Mouse (Mus musculus) heart, embryonic 11.5 days (tissue): ENCODE results near the gene Ptprr. TPM values are rescaled to one million over a fixed set of nuclear protein-coding genes. Genes with fewer than 3 reads are reported as not detected.
A peak's percentile ranks its signal among the peaks of the same experiment; 100 is the strongest.

Source experiments
- ATAC-seq: fragments of 200-750 bp; cut with Nextera tagmentation; replicated peaks from 2 replicates; pipeline ENCODE4 v1.8.0; 2017; ENCODE audit warnings: moderate library complexity; ENCODE audit not compliant: insufficient number of reproducible peaks, low FRiP score, low TSS enrichment
- H3K27ac ChIP-seq: fragments of 300-500 bp; sonication (generic); 2 replicates; pipeline ENCODE4 v1.5.1; 2014; ENCODE audit warnings: mild to moderate bottlenecking, low read depth, low read length
- H3K27me3 ChIP-seq: fragments of 300-500 bp; sonication (generic); 2 replicates; pipeline ENCODE4 v1.6.1; 2014; ENCODE audit warnings: mild to moderate bottlenecking, low read length, mixed read lengths; ENCODE audit not compliant: control insufficient read depth, insufficient read depth
- H3K36me3 ChIP-seq: fragments of 300-500 bp; sonication (generic); 2 replicates; pipeline ENCODE4 v1.6.1; 2014; ENCODE audit warnings: mild to moderate bottlenecking, low read length, moderate library complexity, mixed read lengths; ENCODE audit not compliant: control insufficient read depth, insufficient read depth
- H3K4me1 ChIP-seq: fragments of 300-500 bp; sonication (generic); 2 replicates; pipeline ENCODE4 v1.6.1; 2014; ENCODE audit warnings: low read length; ENCODE audit not compliant: control insufficient read depth, insufficient read depth
- H3K4me2 ChIP-seq: fragments of 300-500 bp; sonication (generic); 2 replicates; pipeline ENCODE4 v1.6.1; 2014; ENCODE audit warnings: mild to moderate bottlenecking, moderate library complexity
- H3K4me3 ChIP-seq: fragments of 300-500 bp; sonication (generic); 2 replicates; pipeline ENCODE4 v1.5.1; 2014; ENCODE audit warnings: low read depth, low read length
- H3K9ac ChIP-seq: fragments of 300-500 bp; sonication (generic); 2 replicates; pipeline ENCODE4 v1.6.1; 2014; ENCODE audit warnings: mild to moderate bottlenecking, low read depth, low read length, moderate library complexity
- H3K9me3 ChIP-seq: fragments of 300-500 bp; sonication (generic); replicated peaks from 2 replicates; pipeline ENCODE4 v1.6.1; 2016; ENCODE audit warnings: low read length; ENCODE audit not compliant: control insufficient read depth
- WGBS: fragments of 180-500 bp; shearing (Covaris S2); extraction: QIAGEN DNeasy Blood & Tissue Kit; methylation state at CpG from one replicate; pipeline ENCODE4 v1.1.7; 2014; ENCODE audit not compliant: insufficient replicate concordance; 5-methylcytosine and 5-hydroxymethylcytosine counted together
- polyA plus RNA-seq: library from polyadenylated mRNA; unstranded; fragments of >200 nt; fragmentation: Nextera tagmentation; extraction: Ambion mirVana; gene quantifications from 2 replicates; pipeline ENCODE4 v1.2.1, GENCODE M21; 2014

The Ptprr gene
- polyA plus RNA-seq, 1 experiment from 2014 or later, result 0.63 TPM

DNA sequence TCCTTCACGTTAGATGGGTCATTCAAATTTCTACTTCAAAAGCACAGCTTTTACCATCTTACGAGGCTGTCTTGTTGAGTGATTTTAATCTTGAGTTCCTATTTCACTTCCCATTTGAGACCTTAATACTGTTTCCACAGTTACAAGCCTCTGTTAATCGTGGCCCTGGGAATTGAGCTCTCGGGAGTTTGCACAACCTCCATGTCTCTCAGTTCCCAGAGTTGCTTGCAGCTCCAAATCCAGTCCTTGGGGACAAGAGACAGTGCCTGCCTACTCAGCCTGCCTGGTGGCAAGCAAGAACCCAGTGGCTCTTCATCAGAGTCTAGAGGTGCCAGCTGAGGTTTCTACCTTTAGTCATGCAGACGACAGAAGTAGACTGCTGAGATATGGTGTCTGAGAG is 136.7 kb downstream of the Ptprr start:
- Histone ChIP-seq H3K9ac (no peak overlapping the region), H3K4me3 (no peak overlapping the region), H3K36me3 (no peaks in the 10 kb centered on the region), H3K4me1 (no peaks in the 10 kb centered on the region), H3K4me2 (no peak overlapping the region), H3K27me3 (no peaks in the 10 kb centered on the region), H3K27ac (no peak overlapping the region), H3K9me3 (peaks cover 3% of the 10 kb centered on the region; the same call in 1 of the 2 replicates)
- WGBS, result 83% methylated on average over 5 of the region's 5 CpGs
- ATAC-seq, result no peak

GRCm38 (mm10) chr10:116156699-116157098 is 138.7 kb downstream of the Ptprr start:
- H3K9ac ChIP-seq, result no peak overlapping the region
- no peak overlapping the region for H3K4me2 ChIP-seq
- H3K4me1 ChIP-seq, result no peaks in the 10 kb centered on the region
- no peak for ATAC-seq
- H3K4me3 ChIP-seq, result no peak overlapping the region
- peaks cover 3% of the 10 kb centered on the region; the same call in 1 of the 2 replicates for H3K9me3 ChIP-seq
- H3K36me3 ChIP-seq, result no peaks in the 10 kb centered on the region
- WGBS, result 54% methylated on average over 1 of the region's 1 CpGs
- no peaks in the 10 kb centered on the region for H3K27me3 ChIP-seq
- H3K27ac ChIP-seq, result no peak overlapping the region

DNA sequence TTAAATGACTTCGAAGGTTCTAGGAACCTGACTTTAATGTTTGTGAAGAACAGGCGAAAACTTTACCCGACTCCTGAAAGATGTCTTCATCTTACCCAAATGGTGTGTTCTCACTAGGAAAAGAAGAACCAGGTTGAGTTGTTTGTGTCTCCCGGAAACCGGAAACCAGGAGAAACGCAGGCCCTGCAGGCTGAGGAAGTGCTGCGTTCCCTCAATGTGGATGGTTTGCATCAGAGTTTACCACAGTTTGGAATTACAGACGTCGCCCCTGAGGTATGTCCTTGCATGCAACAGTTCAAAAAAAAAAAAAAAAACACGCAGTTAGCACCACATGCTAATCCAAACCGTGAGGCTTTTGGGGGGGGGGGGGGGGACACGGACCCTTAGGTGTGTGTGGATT is 144.3 kb downstream of the Ptprr start:
- no peaks in the 10 kb centered on the region for H3K4me1 ChIP-seq
- no peak overlapping the region for H3K4me2 ChIP-seq
- no peak overlapping the region for H3K4me3 ChIP-seq
- no peaks in the 10 kb centered on the region for H3K9me3 ChIP-seq
- H3K27me3 ChIP-seq, result no peaks in the 10 kb centered on the region
- ATAC-seq, result no peak
- H3K9ac ChIP-seq, result no peak overlapping the region
- WGBS, result 66% methylated on average over 12 of the region's 12 CpGs
- no peak overlapping the region for H3K27ac ChIP-seq
- H3K36me3 ChIP-seq, result no peaks in the 10 kb centered on the region

DNA sequence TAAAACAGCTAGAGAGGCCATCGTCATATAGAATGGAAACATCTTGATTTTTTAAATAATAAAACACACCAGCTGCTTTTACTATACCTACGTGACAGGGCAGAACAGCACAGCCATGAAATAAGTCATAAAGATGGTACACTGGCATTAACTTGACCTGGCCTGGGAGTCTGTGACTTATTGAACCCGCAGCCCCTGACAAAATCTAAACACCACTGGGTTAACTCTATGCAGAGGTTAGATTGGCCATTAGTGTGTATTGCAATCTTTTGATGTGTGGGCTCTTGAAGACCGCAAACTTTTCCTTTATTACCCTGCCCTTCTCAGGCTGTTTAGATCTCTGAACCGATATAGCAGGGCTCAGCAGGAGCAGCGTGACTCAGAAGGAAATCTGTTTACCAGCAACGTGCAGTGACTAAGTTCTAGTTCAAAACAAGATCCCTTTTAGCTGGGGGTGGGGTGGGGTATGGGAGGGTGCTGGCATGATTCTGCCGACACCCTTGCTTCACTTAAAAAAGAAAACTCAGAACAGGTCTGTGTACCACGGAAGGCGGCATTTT is 157.4 kb downstream of the Ptprr start:
- Histone ChIP-seq H3K4me3 (no peak overlapping the region), H3K4me1 (no peaks in the 10 kb centered on the region; the same call in 1 of the 2 replicates), H3K9ac (no peak overlapping the region), H3K36me3 (no peaks in the 10 kb centered on the region), H3K9me3 (no peaks in the 10 kb centered on the region), H3K4me2 (no peak overlapping the region), H3K27ac (no peak overlapping the region), H3K27me3 (no peaks in the 10 kb centered on the region)
- no peak for ATAC-seq
- 60% methylated on average over 10 of the region's 10 CpGs for WGBS

DNA sequence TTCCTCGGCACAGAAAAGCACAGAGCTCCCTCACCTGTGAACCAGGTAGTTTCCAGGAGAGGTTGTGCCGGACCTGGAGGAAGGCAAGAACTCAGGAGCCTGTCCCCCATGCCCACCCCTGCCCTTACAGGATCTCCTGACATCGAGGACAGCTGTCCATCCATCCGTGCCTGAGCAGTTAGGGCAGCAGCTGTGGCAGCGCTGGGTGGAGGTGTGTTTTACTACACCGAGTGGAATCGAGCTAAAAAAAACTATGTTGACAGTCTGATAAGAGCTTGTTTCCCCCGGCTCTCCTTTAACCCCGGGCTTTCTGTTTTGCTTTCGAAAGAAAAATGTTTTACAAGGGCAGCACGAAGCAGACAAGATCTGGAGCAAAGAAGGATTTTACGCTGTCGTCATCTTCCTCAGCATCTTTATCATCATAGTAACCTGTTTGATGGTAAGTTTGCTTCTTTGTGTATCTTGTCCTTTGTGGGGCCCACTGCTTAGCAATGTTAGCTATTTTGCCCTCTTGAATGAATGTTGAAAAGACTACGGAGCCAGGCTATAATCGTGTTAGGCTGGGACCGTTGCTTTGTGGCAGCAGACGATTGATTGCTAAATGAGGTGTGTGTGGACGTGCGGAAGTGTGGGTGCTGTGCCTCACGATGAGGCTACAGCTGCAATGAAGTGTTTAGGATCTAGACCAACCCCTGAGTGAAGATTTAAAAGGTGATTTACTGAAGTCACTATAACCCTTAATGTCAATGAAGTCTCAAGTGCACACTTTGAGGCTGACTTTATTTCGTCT is 159.6 kb downstream of the Ptprr start:
- 0 out of 2 replicates have a peak overlapping the region, but pooled peaks have one; percentile 18 for H3K9ac ChIP-seq
- no peaks in the 10 kb centered on the region for H3K27me3 ChIP-seq
- ATAC-seq, result no peak
- H3K4me1 ChIP-seq, result no peaks in the 10 kb centered on the region; the same call in 1 of the 2 replicates
- H3K9me3 ChIP-seq, result no peaks in the 10 kb centered on the region
- H3K27ac ChIP-seq, result no peak overlapping the region
- peak overlapping the region; percentile 31 for H3K4me3 ChIP-seq
- H3K4me2 ChIP-seq, result peak overlapping the region; percentile 69
- no peaks in the 10 kb centered on the region for H3K36me3 ChIP-seq
- WGBS, result 16% methylated on average over 21 of the region's 21 CpGs

DNA sequence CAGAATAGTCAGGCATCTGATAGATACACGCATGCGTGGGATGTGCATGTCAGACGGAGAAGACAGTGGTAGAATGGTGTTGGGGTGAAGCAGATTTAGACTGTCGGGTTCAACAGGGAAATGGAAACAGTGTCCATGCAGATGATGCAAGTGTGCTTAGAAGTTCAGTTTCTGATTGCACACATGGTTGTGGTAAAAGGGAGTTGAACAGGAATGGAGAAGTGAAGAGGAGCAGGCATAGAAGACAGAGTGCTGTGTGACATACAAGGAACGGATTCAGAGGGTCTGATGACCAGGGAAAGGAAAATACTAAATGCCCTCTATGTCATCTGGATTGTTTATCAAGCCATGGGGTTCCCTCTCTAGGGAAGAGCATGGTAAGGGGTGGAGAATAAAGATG is 163.2 kb downstream of the Ptprr start:
- Histone ChIP-seq H3K9ac (no peak overlapping the region), H3K9me3 (no peaks in the 10 kb centered on the region), H3K4me2 (no peak overlapping the region), H3K27ac (no peak overlapping the region), H3K4me3 (no peak overlapping the region), H3K4me1 (no peaks in the 10 kb centered on the region; the same call in 1 of the 2 replicates), H3K27me3 (no peaks in the 10 kb centered on the region), H3K36me3 (no peaks in the 10 kb centered on the region)
- WGBS, result 77% methylated on average over 5 of the region's 5 CpGs
- ATAC-seq, result no peak

GRCm38 (mm10) chr10:116182221-116182620 is 164.2 kb downstream of the Ptprr start:
- no peaks in the 10 kb centered on the region; the same call in 1 of the 2 replicates for H3K4me1 ChIP-seq
- ATAC-seq, result no peak
- 87% methylated on average over 5 of the region's 5 CpGs for WGBS
- H3K27ac ChIP-seq, result no peak overlapping the region
- no peaks in the 10 kb centered on the region for H3K9me3 ChIP-seq
- H3K4me3 ChIP-seq, result no peak overlapping the region
- no peak overlapping the region for H3K4me2 ChIP-seq
- H3K9ac ChIP-seq, result no peak overlapping the region
- H3K36me3 ChIP-seq, result no peaks in the 10 kb centered on the region
- H3K27me3 ChIP-seq, result no peaks in the 10 kb centered on the region

- WGBS, result 37% methylated on average over 3 of the region's 3 CpGs
- Histone ChIP-seq H3K9ac (no peak overlapping the region), H3K27ac (no peak overlapping the region), H3K4me2 (no peak overlapping the region), H3K9me3 (no peaks in the 10 kb centered on the region), H3K4me3 (no peak overlapping the region), H3K4me1 (no peaks in the 10 kb centered on the region), H3K27me3 (no peaks in the 10 kb centered on the region), H3K36me3 (no peaks in the 10 kb centered on the region)
- ATAC-seq, result no peak
Observed at GRCm38 (mm10) chr10:116183258-116183657, 165.2 kb downstream of the Ptprr start.
